Mouse (Mus musculus) leukemia stem cell, adult 10-12 weeks (primary cell): ENCODE data around the gene Grik4. TPM values are rescaled to one million over a fixed set of nuclear protein-coding genes. Genes with fewer than 3 reads are reported as not detected.

ENCODE experiments used
- polyA plus RNA-seq: library from polyadenylated mRNA; stranded (reverse); fragments of >175 nt; gene quantifications from 2 replicates; pipeline ENCODE4 v1.2.3, GENCODE M21; 2012; ENCODE audit warnings: low replicate concordance

Grik4 gene
- polyA plus RNA-seq, result 0.11 TPM in 1 of 2 replicates, not detected in the other

GRCm38 (mm10) chr9:42943781-42944535, at the start of gene Grik4:
Gene Grik4, minus strand, starts transcription at chr9:42944493.

GRCm38 (mm10) chr9:42507709-42508108, 436.6 kb downstream of the Grik4 start, which contains the start of gene Tbcel:
Gene Tbcel, minus strand, starts transcription at chr9:42507809.

Other genes with a start within 250 kb of the Grik4 start
- gene Arhgef12, start 162.7 kb upstream of the Grik4 start, polyA plus RNA-seq, result 2.8 and 9.7 TPM in 2 replicates
- gene Tmem136, start 172.1 kb upstream of the Grik4 start, polyA plus RNA-seq, result 0.05 and 0.47 TPM in 2 replicates